Mouse (Mus musculus) thymus, adult 18-20 months (tissue): ENCODE data around the gene Ehf.

ENCODE experiments used
- DNase-seq, 2 experiments: peaks; one replicate each; pipeline ENCODE4 v3.0.0; 2022; ENCODE audit warnings: mixed read lengths in 2 of 2

Gene Ehf

GRCm38 (mm10) chr2:103303132-103303531, at the start of gene Ehf:
Gene Ehf, minus strand, starts transcription at chr2:103303278.
- no peak for DNase-seq

DNA sequence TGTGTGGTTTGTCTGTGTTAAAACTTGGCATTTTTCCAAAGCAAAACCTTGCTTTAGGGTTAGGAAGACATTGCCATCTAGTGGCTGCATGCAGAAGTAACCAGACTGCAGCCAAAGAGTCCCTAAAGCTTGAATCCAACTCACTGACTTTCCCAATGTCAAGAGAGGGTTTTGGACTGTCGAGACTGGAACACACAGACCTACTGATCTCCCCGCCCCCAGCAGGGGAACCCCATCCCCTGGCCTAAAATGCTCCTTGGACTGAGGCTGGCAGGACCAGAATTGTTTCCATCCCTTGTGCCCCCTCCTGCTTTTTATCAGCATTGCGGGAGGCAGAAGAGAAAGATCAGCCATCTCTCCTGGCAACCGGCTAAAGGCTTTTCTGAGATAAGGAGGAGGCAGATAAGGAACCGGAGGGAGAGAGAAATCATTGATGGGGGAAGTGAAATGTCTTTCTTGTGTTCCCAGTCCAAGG, 44.4 kb upstream of the Ehf start:
- DNase-seq: peak in 1 of 2 experiments; percentile 5

DNA sequence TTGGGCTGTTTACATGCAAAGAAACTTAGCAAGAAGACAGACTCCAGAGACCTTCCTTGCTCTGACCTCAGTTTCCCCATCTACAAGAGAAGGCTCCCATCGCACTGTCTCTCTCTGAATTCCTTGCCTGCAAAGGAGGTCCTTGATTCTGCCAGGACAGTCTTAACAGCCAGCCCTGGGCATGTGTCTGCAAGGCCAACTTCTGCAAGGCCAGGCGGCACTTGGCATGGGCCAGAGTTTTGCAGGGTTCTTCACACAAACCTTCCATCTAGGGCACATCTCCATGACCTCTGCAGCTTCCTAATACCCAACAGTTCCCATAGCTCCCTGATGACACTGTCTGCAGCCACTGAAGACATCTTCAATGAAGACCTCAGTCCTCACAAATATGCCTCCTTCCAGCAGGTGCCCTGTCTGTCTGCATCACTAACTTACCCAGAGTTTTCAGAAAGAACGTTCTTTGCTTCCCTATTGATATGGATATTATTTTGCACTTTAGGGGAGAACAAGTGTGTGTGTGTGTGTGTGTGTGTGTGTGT, 43.7 kb upstream of the Ehf start:
- DNase-seq: no peak

DNA sequence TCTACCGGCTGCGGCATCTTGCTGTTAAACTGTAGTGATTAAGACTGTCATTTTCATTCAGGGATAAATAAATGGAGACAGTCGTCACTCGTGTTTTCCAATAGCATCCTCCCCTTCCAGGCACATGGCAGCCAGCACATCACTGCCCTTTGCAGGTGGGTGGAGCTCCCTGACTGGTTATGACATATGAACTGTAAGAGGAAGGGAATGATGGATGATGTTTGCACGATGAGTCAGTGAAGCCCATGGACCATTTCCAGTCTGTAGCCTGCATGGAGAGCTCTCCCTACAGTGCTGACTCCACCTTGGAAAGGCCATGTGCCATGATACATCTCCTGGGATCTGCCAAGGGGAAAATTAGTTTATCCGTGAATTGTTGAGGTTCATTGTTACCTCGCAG, 40.5 kb upstream of the Ehf start:
- no peak for DNase-seq

GRCm38 (mm10) chr2:103342123-103342522, 39.0 kb upstream of the Ehf start:
- DNase-seq: no peak

DNA sequence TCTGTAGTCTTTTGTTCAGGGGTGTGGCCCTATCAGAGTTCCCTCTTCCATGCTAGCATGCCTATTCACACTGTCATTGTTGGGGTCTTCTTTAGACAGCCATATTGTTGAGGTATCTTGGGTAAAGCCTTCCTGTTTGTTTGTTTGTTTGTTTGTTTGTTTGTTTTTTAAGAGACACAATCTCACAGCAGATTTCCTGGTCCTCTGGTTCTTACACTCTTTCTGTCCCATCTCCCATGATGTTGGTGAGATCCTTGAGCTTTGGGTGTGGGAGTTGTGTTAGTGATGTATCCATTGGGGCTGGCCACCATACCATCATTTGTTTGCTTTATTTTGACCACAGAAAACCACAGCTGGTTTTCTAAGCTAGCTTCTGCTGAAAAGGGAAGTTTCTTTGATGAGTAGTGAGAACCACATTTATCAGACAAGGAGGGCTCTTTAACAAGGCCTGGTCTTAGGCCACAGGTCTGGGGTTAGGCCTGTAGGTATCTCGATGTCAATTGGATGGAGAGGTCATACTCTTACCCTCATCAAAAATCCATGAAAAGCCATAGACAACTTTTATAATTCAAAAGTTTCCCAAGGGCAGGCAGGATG, 38.4 kb upstream of the Ehf start:
- no peak for DNase-seq

DNA sequence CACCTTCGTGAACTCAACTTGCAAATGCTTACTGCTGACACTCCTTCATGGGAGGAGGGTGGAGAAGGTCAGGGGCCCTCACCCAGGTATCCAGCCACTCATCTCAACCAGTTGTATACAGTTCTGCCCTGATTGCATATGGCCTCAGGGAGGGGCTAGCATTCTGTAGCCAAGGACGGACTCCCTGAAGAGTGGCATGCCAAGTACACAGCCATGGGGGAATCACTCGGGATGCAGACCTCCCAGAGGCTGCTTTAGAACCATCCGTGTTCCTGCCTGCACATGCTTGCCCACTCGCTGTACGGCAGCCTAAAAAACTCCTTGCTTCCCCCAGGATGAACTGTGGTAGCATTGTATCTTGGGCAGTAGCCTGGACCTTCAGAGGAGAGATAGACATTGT, 35.6 kb upstream of the Ehf start:
- DNase-seq: no peak

DNA sequence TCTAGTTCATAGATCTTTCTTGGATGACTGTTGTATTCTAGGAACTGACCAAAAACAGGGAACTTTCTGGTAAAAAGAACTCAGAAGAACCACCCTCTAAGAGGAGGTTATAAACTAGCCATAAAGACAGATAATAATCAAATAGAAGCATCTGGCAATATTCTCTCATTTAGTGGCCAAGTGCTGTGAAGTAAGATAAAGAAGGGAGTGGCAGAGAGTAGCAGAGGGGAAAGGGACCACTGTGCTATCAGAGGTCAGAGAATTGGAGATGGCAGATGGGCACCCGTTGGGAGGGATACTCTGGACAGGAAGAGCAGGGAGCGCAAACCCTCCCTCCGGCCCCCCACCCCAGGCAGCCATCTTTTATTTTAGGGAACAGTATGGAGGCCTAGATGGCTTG, 34.3 kb upstream of the Ehf start:
- no peak for DNase-seq

GRCm38 (mm10) chr2:103336621-103337020, 33.5 kb upstream of the Ehf start:
- DNase-seq: no peak

GRCm38 (mm10) chr2:103336000-103336399, 32.9 kb upstream of the Ehf start:
- no peak for DNase-seq

GRCm38 (mm10) chr2:103331666-103332191, 28.7 kb upstream of the Ehf start:
- no peak for DNase-seq

DNA sequence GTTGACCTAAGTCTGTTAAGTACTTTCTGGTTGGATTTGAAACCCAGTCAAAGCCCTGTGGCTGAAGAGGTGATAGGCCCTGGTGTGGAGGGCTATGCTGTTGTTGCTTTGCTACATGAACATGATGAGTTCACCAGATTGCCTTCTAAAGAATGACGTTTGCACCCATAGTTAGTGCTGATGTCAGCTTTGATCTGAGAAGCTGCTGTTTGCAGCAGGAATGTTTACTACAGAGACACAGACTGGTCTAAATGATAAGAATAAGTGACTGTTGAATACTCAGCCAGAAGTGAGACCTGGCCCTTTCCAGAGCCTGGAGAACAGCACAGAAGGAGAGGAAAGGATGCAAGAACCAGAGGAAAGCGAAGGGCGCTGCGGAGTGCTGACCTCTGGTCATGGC, 25.7 kb upstream of the Ehf start:
- DNase-seq: no peak

- DNase-seq: no peak
These were observed 22.4 kb upstream of the Ehf start for GRCm38 (mm10) chr2:103325301-103326048.

DNA sequence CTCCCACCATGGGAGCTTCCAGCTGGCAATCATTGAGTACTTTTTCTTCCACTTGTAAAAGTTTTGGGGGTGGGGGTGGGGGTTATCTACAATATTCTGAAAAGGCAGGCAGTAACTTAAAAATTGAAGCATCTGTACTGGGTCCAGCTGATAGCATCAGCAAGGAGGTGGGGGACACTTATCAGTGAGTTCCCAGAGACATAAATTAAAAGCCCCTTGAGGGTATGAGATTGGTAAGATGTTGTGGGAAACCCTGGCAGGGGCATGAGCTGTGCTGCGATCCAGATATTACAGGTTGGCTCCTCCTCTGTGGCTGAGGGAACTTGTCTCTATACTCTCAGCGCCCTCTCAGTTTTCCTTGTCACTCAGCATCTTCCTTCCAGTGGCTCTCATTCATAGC, 21.2 kb upstream of the Ehf start:
- no peak for DNase-seq

DNA sequence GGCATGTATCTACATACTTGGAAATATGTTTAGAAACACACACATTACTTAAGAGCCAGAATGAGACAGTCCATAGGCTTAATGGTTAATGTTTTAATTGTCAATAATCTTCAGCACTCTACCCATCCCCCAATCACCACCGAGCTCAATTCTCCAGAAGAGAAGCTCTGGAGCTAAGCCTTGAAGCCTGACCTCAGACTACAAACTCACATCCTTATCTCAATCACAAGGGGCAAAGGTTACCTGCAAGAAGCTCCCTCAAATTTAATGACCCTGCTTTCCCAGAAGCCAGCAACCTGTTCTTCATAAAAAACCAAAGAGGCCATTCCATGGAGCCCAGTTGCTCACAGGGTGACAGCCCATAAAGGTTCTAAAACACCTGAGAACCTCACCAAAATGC, 19.1 kb upstream of the Ehf start:
- no peak for DNase-seq

DNA sequence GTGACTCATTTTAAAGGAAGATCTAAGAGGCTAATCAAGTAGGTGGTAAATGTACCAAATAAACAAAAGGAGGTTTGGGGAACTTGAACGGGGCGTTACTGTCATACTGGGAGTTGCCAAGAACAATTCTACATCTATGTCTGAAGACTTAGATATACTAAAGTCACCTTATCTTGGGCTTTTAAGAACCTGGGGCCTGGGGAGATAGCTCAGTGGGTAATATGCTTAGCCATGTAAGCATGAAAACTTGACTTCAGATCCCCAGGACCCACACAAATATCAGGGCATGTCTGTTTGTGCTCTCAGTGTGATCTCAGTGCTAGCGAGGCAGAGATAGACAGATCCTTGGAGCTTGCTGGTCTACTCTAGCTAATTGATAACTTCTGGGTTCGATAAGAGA, 18.6 kb upstream of the Ehf start:
- DNase-seq: no peak

DNA sequence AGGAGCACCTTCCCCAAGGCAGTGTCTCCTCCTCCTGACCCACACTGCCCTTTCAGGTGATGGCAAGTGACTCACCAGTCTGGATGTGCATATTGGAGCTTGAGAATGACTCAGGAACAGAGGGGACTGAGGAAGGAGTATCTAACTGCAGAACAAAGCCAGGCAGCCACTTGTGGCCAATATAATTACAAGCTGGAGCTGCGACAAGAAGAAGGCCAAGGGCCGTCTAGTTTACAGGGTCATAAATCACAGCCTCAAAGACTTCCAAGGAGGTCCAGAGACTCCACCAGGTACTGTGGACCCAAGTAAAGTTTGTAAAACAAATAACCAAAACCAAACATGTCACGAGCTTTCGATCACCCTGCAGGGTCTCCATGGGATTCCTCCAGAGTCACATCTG, 10.9 kb upstream of the Ehf start:
- DNase-seq: no peak

- no peak for DNase-seq
These were observed 9.6 kb upstream of the Ehf start for GRCm38 (mm10) chr2:103312640-103313039.

DNA sequence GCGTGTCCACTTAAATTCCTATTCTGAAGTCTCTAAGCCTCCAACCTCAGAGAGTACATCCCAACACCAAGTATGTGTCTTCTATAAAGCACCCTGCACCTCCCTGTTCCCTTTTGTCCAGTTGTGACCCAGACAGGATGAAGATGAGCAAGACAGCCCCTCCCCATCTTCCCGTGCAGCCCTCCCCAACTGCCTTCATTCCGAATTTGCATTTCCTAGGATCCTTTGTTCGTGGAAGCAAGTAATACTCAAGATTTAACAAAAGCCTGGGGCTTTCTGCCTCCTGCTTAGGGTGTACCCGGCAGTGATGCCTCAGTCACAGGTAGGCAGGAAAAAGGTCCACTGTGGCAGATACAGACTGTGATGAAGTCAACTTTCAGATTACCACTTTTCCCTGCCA, 7.6 kb upstream of the Ehf start:
- no peak for DNase-seq

DNA sequence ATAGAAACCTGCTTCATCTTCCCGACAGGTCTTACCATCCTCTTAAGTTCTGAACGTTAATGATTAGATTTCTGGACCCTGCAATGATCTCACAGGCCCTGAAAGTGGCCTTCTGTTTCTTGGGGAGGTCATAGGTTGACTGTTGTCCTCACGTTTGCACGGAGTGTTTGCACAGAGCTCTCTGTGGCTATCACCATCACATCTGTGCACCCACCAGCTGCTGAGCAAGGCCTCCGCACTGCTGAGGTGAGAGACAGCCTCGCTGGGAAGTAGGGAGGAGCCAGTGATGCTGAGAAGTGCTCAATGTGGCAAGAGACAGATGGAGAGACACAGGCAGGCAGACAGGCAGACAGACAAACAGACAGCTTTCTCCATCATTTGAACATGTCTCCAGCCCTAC, 3.6 kb upstream of the Ehf start:
- DNase-seq: no peak

DNA sequence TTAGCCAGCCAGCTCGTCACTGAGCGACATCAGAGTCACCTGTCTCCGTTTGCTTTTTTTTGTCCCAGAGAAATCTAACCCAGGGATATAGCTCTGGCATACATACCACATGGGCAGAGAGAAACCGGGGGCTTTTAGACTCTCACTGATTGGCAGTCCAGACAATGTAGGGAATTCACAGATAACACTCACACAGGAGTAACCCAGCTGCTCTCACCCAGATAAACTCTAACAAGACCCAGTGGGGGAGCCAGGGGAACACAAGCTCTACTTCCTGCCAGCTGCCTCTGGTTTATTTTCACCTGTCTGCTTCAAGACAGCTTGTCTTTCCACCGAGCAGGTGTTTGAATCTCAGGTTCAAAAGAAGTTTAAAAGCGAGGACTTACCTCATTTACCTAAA, 409 bp downstream of the Ehf start:
- DNase-seq: no peak

GRCm38 (mm10) chr2:103298711-103299463, 4.2 kb downstream of the Ehf start:
- DNase-seq: no peak

- no peak for DNase-seq
These were observed 8.6 kb downstream of the Ehf start for GRCm38 (mm10) chr2:103294526-103294925.
